Mouse (Mus musculus): Measurements from ENCODE around the gene Vmn1r32.

Vmn1r32 gene

DNA sequence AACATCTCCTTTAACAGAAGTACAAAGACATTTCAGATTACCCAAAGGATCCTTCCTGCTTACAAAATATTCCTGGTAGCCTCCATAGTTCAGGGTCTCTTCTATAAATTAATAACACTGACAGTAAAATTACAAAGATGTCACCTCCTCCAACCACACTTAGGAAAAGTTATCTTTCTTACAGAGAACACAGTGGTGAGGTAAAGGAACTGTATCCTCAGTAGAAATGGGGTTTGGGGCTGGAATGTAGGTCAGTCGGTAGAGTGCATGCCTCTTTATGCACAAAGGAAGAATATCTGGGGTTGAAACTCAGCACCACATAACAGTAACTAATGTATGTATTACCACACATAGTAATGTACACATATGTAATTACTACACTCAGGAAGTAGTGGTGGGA is at the start of gene Vmn1r32:
TSS of gene Vmn1r32 (minus strand) at position 101 of the 400 bp plus-strand sequence.
- DNase-seq (ENCODE audit: low spot score), result no peak

DNA sequence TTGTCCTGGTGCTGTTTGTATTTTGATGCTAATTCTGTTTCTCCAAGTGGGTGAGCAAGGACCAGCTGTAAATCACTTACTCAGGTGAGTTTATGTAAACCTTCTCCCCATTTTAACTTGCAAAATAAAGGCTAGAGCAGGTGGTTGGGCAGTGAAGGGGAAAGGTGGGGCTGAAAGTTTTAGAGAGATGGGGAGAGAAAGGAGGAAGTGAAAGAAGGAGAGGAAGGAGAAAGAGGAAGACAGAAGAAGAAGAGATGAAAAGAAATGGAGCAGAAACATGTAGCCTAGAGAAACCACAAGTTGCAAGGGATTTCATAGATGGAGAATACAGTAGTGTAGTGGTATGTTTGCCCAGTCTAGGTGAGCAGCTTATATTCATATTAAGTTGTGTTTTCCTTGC is 35.9 kb upstream of the Vmn1r32 start:
- DNase-seq (ENCODE audit: low spot score), result no peak

DNA sequence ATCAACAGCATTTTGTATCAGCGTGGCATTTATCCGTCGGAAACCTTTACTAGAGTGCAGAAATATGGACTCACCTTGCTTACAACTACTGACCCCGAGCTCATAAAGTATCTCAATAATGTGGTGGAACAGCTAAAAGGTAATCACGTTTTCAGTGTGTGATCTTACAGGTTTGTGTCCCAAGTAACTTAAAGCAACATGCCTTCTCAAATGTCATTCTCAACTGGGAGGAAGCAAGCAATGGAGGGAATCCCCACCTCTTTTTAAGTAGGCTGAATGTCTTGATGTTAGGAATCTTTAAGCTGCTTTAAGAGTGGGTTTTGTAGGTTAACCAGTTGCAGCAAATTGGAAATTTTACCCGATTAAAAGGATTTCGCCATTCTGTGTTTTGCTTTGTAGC is 23.9 kb downstream of the Vmn1r32 start:
- DNase-seq (ENCODE audit: low spot score), result no peak

DNA sequence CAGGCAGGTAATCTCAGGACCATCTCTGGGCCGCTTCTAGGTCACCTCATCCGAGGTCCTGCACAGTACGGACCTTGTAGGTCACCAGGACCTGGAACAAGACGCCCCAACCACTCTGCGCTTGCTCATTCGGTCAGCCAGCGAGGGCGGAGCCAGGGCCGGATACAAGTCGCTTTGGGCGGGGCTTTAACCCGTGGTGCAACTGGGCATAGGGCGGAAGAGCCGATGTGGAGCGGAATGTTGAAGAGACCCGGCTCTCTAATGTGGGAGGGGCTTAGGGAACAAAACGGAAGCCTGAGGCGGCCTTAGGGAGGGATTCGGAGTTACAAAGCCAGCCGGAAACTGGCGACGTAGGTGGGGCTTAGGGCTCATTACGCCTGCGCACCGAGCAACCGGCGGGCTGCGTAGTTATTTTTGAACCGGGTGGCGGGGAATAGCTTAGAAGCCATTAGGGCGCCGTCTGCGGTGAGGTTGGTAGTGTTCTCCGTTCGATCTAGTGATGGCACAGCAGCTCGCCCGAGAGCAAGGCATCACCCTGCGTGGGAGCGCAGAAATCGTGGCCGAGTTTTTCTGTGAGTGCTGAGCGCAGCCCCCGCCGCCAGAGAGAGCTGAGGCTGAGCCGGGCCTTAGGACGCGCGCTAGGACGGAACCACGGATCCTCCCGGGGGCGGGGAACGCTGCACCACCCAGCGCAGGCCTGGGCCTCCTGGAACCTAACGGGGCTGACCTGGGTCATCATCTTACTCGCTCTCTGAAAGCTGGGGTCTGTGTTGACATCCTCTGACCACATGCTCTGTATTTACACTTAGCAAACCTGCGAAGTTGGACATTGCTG is 24.7 kb downstream of the Vmn1r32 start, which contains the start of gene Mad2l1:
TSS of gene Mad2l1 (plus strand) at position 363 of the 835 bp plus-strand sequence.
- peak; percentile 92 for DNase-seq (ENCODE audit: low spot score)

DNA sequence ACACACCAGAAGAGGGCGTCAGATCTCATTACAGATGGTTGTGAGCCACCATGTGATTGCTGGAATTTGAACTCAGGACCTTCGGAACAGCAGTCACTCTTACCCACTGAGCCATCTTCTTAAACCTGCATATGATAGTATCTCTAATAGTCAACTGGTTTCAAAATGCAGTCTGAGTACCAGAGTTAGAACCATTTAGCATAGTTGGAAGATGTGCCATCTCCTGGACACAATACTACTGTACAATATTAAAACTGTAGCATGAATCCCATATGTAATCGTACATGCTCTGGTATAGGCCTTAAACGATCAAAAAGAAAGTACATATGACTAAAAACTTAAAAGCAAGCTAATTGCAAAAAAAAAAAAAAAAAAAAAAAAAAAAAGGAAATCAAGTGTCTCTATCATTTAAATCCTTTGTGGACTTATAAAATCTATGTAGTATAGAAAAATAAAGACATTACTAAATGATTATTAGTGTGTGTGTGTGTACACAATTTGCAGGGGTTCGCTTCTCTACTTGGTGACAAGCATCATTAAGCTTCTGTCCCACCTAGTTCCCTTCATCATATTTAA is 25.4 kb downstream of the Vmn1r32 start:
- DNase-seq (ENCODE audit: low spot score), result no peak

DNA sequence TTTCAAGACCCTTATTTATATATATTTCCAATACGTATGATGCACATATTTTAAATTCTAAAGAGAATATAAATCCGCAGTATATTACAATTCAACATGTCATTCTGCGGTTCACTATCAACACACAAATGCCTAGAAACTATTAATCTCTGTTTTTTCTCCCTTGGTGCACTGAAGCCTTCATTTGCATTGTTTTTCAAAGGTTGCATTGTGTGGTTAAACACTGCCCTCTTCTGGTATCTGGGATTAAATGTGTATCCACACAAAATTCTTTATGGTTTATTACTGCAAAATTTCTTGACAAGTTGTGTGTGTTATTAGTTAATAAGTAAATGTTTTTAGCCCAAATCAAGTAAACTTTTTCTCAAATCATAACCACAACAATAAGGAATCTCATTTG is 26.7 kb downstream of the Vmn1r32 start:
- DNase-seq (ENCODE audit: low spot score), result peak; percentile 10

DNA sequence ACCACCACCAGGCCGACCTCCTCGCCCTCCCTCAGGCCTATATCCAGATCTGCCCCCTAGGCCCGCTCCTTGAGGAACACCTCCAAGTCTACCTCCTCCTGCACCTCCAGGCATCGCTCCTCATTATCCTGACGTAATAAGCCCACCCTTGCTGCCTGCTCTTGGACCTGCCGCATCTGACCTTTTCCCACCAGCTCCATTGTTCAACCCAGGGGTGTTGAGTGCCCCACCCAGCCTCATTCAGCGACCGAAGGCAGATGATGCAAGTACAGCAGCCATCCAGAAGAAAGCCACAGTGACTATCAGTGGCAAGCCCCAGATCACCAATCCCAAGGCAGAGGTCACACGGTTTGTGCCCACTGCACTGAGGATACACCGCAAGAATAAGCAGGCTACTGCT is 31.5 kb downstream of the Vmn1r32 start:
- DNase-seq (ENCODE audit: low spot score), result no peak

DNA sequence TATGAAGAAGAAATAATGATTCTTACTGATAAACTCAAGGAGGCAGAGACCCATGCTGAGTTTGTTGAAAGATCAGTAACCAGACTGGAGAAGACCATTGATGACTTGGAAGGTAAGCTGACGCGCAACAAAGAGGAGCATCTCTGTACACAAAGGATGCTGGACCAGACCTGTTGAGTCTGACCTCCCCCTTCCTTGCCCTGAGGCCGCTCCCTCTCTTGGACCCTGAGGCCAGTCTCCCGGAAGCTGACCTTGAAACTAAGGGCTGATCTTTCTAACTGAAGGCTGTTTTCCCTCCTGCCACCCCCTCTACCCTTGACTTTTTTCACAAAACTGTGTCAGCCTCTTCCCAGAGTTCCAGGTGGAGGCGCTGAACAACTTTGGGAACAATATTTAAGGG is 43.5 kb downstream of the Vmn1r32 start:
- DNase-seq (ENCODE audit: low spot score), result no peak
